Mouse (Mus musculus) erythroblast, embryonic 14.5 days (primary cell): ENCODE measurements at regions not wholly inside any gene's neighbourhood (a gene's known extent, or its start where the extent isn't known, plus 50 kb on each side); places are given as distances from the start of the nearest gene placed in this dataset.

ENCODE experiments used
- GATA1 ChIP-seq: IDR thresholded peaks from 2 replicates; pipeline ENCODE4 v1.6.1; 2012; ENCODE audit warnings: low read length, inconsistent platforms, mixed read lengths
- TAL1 ChIP-seq: IDR thresholded peaks from 3 replicates; pipeline ENCODE4 v1.6.1; 2012; ENCODE audit warnings: low read length, inconsistent platforms, mixed read lengths

DNA sequence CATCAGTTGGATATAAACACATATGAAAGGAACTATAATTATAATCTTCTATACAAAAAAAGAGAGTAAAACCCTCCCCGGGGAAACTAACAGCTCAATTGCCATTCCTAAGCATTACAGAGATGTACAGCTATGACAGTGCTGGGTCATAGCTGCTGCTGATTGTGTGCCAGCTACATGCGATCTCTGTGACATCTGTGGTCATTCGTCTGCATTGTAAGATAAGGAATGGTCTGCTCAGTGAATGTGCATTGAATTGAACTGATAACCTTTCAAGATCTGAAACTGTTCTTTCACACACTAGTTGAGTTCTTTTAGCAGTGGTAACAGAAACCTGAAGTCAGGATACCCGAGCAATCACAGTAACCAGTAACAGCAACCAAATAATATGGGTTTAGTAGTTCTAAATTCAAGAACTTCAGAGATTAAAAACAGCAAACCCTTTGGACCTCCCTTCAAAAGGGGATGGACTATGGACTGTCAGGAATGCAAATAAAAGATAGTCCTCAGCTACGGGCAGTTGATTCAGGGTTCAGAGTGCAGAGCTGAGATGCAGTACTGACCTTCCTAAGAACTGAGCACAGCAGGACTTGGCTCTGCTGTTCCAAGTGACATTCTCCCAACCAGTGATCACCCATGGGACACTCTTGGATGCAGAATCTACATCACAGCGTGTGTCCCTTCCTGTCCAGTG, 295.7 kb downstream of the Cd47 start:
- no peak for TF ChIP-seq GATA1
- no peak for TF ChIP-seq TAL1
